Mouse (Mus musculus): ENCODE measurements around the gene Trp53rkb.

The Trp53rkb gene

DNA sequence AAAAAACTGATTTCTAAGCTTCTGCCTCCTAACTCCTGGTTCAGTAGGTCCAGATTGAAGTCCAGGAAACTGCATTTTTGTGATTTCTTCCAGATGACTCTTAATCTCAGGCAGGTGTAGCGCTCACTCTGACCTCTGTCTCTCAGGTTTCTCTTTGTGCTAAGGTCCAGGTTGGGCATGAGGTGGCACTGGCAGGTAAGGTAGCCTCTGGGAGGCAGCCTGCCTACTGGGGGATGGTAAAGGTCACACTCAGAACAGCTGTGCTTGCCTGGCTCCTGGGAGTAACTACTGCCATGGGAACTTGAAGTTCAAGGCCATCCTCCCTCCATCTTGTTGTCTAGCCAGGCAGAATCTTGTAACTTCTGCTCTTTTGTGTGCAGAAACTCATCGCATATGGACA, 41.8 kb downstream of the Trp53rkb start:
- DNase-seq (ENCODE audit: low spot score) = no peak

DNA sequence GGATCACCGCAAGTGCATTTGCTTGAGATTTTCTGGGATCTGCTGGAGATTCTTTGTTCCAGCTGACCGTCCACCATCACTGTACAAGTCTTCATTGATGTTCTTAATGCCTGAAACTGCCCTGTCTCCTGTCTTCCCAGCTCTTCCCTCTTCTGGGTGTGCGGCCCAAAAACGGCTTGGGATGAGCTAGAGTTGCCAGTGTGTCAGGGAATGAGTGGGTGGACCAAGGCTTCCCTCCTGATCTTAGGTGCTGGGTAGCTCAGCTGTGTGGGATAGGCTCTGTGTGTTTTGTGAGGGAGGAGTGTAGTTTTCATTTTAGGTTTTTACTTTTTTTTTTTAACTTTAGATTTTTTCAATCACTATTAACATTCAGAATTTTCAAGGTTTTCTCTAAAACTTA, 42.5 kb downstream of the Trp53rkb start:
- no peak for DNase-seq (ENCODE audit: low spot score)

DNA sequence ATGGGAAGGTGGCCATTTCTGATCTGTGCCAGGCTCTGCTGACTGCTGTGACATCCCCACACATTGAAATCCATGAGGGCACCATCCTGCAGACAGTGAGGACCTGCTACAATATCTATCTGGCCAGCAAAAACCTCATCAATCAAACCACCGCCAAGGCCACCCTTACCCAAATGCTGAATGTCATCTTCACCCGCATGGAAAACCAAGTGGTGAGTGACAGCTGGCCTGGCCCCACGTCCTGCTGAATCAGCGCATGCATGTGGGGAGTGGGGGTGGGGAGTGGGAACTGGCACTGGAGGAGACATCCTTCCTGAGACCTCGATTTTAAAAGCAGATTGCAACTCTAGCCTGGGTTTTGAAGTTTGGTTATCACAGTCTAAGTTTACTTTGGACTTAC, 43.2 kb downstream of the Trp53rkb start:
- DNase-seq (ENCODE audit: low spot score) = no peak

DNA sequence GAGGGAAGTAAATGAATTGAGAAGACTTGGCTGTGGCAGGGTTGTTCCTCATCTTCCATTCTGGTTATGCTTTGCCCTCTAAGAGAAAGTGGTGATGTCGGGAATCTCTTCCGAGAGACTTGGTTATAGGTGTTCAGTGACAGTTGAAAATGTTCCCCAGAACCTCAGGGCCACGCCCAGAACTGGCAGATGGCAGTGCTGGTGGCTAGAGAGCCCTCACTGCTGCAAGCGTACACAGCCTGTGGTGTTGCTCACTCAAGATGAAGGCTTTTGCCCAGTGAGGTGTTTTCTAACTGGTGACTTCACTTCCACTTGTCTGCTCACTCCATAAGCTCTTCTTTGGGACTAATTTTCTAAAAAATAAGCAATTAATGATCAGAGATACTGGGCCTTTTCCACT, 49.5 kb downstream of the Trp53rkb start:
- no peak for DNase-seq (ENCODE audit: low spot score)

Measured in lung, postnatal 25 days (tissue).